Mouse (Mus musculus): ENCODE data around the gene Fntb. TPM values are rescaled to one million over a fixed set of nuclear protein-coding genes. Genes with fewer than 3 reads are reported as not detected.

The Fntb gene
- 21.0 and 29.0 TPM in 2 replicates for polyA plus RNA-seq (2012; rRNA removed)

GRCm38 (mm10) chr12:76765354-76765851 lies at the start of gene Fntb, which contains the start of gene Churc1:
Gene Fntb, plus strand, starts transcription at chr12:76765589.
Gene Churc1, plus strand, starts transcription at chr12:76765538.
- TF ChIP-seq CTCF (IDR thresholded peaks at IDR 0.05; ENCODE audit: insufficient read depth, low read length) (no peak), POLR2A (IDR thresholded peaks at IDR 0.05; ENCODE audit: borderline replicate concordance, extremely low read depth, low read depth, low read length) (peak; percentile 91; the same call in 1 of the 2 replicates)
- Histone ChIP-seq H3K4me1 (ENCODE audit: control insufficient read depth, insufficient read depth, low read length) (peaks cover 4% of the 10 kb centered on the region), H3K4me3 (replicated peaks; ENCODE audit: extremely low read depth, low read depth, low read length) (peak within 1 kb of the TSS; percentile 94)
- under 1% methylated on average over 31 of the region's 31 CpGs for WGBS
- DNase-seq: peak; percentile 85

DNA sequence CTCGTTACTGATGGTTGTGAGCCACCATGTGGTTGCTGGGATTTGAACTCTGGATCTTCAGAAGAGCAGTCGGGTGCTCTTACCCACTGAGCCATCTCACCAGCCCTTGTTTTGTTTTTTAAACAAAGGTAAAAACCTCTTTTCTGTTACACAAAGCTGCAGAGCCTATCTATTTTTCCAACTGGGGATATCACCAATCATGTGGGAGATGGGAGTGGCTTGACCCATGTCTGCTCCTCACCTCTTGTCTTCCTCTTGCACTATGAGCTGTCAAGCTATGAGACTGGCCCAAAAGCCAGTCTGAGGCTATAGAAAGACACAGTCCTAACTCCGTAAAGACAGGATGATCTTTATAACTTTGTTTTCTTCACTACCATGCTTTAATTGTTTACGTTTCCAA lies 47.0 kb upstream of the Fntb start:
- TF ChIP-seq CTCF (IDR thresholded peaks at IDR 0.05; ENCODE audit: insufficient read depth, low read length) (no peak), POLR2A (IDR thresholded peaks at IDR 0.05; ENCODE audit: borderline replicate concordance, extremely low read depth, low read depth, low read length) (no peak)
- Histone ChIP-seq H3K4me3 (replicated peaks; ENCODE audit: extremely low read depth, low read depth, low read length) (no peak overlapping the region), H3K4me1 (ENCODE audit: control insufficient read depth, insufficient read depth, low read length) (no peaks in the 10 kb centered on the region)
- 80% methylated on average over 4 of the region's 4 CpGs for WGBS
- no peak for DNase-seq

DNA sequence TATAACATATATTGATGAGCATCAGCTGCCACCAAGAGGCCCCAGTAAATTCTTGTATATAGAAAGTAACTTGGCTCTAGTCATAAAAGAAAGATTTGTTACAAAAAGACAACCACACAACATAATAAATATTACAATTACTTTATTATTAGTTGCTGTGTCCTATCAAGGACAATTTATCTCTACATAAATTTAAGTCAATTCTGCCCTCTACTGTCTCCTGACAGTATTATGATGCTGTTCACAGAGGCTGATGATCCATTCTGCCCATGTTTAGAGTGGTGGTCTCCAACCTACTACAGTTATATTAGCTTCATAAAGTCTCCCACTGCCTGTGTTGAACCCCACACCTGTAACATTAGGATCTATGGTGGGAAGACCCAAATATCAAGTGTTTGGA lies 44.8 kb upstream of the Fntb start:
- DNase-seq: no peak
- Histone ChIP-seq H3K4me3 (replicated peaks; ENCODE audit: extremely low read depth, low read depth, low read length) (no peak overlapping the region), H3K4me1 (ENCODE audit: control insufficient read depth, insufficient read depth, low read length) (no peaks in the 10 kb centered on the region)
- TF ChIP-seq CTCF (IDR thresholded peaks at IDR 0.05; ENCODE audit: insufficient read depth, low read length) (no peak), POLR2A (IDR thresholded peaks at IDR 0.05; ENCODE audit: borderline replicate concordance, extremely low read depth, low read depth, low read length) (no peak)

DNA sequence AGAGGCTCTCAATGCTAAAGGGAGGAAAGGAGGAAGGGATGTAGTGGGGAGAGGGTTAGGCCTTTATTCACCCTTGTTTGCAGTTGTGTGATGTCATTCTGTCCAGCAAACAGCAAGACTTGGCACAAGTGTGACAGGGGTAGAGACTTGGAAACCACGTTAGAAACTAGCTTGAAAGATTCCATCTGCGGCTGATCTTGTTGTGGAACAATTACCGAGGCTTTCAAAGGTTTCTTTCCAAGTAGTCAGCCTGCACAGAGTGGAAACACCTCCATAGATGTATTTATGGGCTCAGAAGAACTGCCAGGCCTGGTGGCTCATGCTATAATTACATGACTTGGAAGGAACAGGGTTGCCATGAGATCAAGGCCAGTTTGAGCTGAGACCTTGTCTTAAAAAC lies 43.4 kb upstream of the Fntb start:
- no peaks in the 10 kb centered on the region for H3K4me1 ChIP-seq (ENCODE audit: control insufficient read depth, insufficient read depth, low read length)
- WGBS: 61% methylated on average over 3 of the region's 3 CpGs
- no peak for DNase-seq
- H3K4me3 ChIP-seq (replicated peaks; ENCODE audit: extremely low read depth, low read depth, low read length): no peak overlapping the region
- no peak for TF ChIP-seq POLR2A (IDR thresholded peaks at IDR 0.05; ENCODE audit: borderline replicate concordance, extremely low read depth, low read depth, low read length)
- no peak for TF ChIP-seq CTCF (IDR thresholded peaks at IDR 0.05; ENCODE audit: insufficient read depth, low read length)

GRCm38 (mm10) chr12:76727955-76728354 lies 37.4 kb upstream of the Fntb start:
- TF ChIP-seq CTCF (IDR thresholded peaks at IDR 0.05; ENCODE audit: insufficient read depth, low read length): no peak
- TF ChIP-seq POLR2A (IDR thresholded peaks at IDR 0.05; ENCODE audit: borderline replicate concordance, extremely low read depth, low read depth, low read length): no peak
- Histone ChIP-seq H3K4me1 (ENCODE audit: control insufficient read depth, insufficient read depth, low read length) (no peaks in the 10 kb centered on the region), H3K4me3 (replicated peaks; ENCODE audit: extremely low read depth, low read depth, low read length) (no peak overlapping the region)
- DNase-seq: no peak
- 87% methylated on average over 4 of the region's 4 CpGs for WGBS

GRCm38 (mm10) chr12:76750866-76751459 lies 14.4 kb upstream of the Fntb start:
- H3K4me3 ChIP-seq (replicated peaks; ENCODE audit: extremely low read depth, low read depth, low read length): no peak overlapping the region
- DNase-seq: no peak
- WGBS: 83% methylated on average over 16 of the region's 16 CpGs
- no peak for TF ChIP-seq CTCF (IDR thresholded peaks at IDR 0.05; ENCODE audit: insufficient read depth, low read length)
- no peak for TF ChIP-seq POLR2A (IDR thresholded peaks at IDR 0.05; ENCODE audit: borderline replicate concordance, extremely low read depth, low read depth, low read length)
- H3K4me1 ChIP-seq (ENCODE audit: control insufficient read depth, insufficient read depth, low read length): no peaks in the 10 kb centered on the region

GRCm38 (mm10) chr12:76752652-76753318 lies 12.6 kb upstream of the Fntb start:
- 31% methylated on average over 14 of the region's 14 CpGs for WGBS
- no peaks in the 10 kb centered on the region for H3K4me1 ChIP-seq (ENCODE audit: control insufficient read depth, insufficient read depth, low read length)
- no peak overlapping the region for H3K4me3 ChIP-seq (replicated peaks; ENCODE audit: extremely low read depth, low read depth, low read length)
- no peak for DNase-seq
- TF ChIP-seq POLR2A (IDR thresholded peaks at IDR 0.05; ENCODE audit: borderline replicate concordance, extremely low read depth, low read depth, low read length) (no peak), CTCF (IDR thresholded peaks at IDR 0.05; ENCODE audit: insufficient read depth, low read length) (no peak)

- DNase-seq: no peak
Measured at GRCm38 (mm10) chr12:76765901-76766630, 677 bp downstream of the Fntb start.

GRCm38 (mm10) chr12:76770841-76771500 lies 5.6 kb downstream of the Fntb start:
- H3K4me1 ChIP-seq (ENCODE audit: control insufficient read depth, insufficient read depth, low read length): peaks cover 7% of the 10 kb centered on the region
- TF ChIP-seq CTCF (IDR thresholded peaks at IDR 0.05; ENCODE audit: insufficient read depth, low read length) (no peak), POLR2A (IDR thresholded peaks at IDR 0.05; ENCODE audit: borderline replicate concordance, extremely low read depth, low read depth, low read length) (no peak)
- 86% methylated on average over 5 of the region's 5 CpGs for WGBS
- no peak for DNase-seq
- no peak overlapping the region for H3K4me3 ChIP-seq (replicated peaks; ENCODE audit: extremely low read depth, low read depth, low read length)

More at GRCm38 (mm10) chr12:76765901-76766630, 677 bp downstream of the Fntb start:
- peak overlapping the region; percentile 94 for H3K4me3 ChIP-seq (replicated peaks; ENCODE audit: extremely low read depth, low read depth, low read length)
- no peak for TF ChIP-seq POLR2A (IDR thresholded peaks at IDR 0.05; ENCODE audit: borderline replicate concordance, extremely low read depth, low read depth, low read length)
- TF ChIP-seq CTCF (IDR thresholded peaks at IDR 0.05; ENCODE audit: insufficient read depth, low read length): no peak
- 28% methylated on average over 20 of the region's 20 CpGs for WGBS
- peaks cover 4% of the 10 kb centered on the region for H3K4me1 ChIP-seq (ENCODE audit: control insufficient read depth, insufficient read depth, low read length)
